14 mouse cellular contexts compared by ENCODE assay signal in genomic region chr16:17220127-17220733, GRCm38 (mm10).
DNase-seq lines count a peak whose midpoint lies in the region.
"Had no signal": no experiment of that assay in that cellular context is flagged by ENCODE, and none has a peak within 500 bp of the region (broad histone marks: within the 10 kb centered on the region; RNA-seq: fewer than 3 reads in every experiment).

No protein-coding gene starts in this region.

- DNase-seq in embryo, embryonic 9.5 days (ENCODE audit: extremely low spot score), result peak; percentile 22
- DNase-seq in embryo, embryonic 10 days (ENCODE audit: low spot score), result no peak
- DNase-seq in urinary bladder, postnatal 25 days (ENCODE audit: low spot score), result peak; percentile 23
- DNase-seq in urinary bladder, postnatal 4 days (ENCODE audit: low spot score in 2 of 2), result no peak
- peak; percentile 45 for DNase-seq in liver
- peak; percentile 87 for DNase-seq in yolk sac, embryonic 10.5 days (ENCODE audit: low spot score)
- DNase-seq in layer of hippocampus, adult 9-11 months, result no peak
- DNase-seq in right cerebral cortex, postnatal 14 days, result no peak
- DNase-seq: cerebellum, adult 11 months; heart, adult 11 months; kidney, postnatal 14 days; lung, adult 2 months; right cerebral cortex, postnatal 25 days; thymus, postnatal 25 days had no signal

Comparison
In these comparisons a context has a peak if more than half of its experiments do, and no peak if none do; other contexts are left out.
1. DNase-seq: peak in embryo, embryonic 9.5 days (single experiment), urinary bladder, postnatal 25 days (single experiment), liver (single experiment) and yolk sac, embryonic 10.5 days (single experiment); none in embryo, embryonic 10 days (single experiment), urinary bladder, postnatal 4 days (0 of 2), layer of hippocampus, adult 9-11 months (single experiment) and right cerebral cortex, postnatal 14 days (single experiment).